Mouse (Mus musculus): ENCODE data around the gene Bag6.

Bag6 gene

GRCm38 (mm10) chr17:35194844-35195630, 60.1 kb downstream of the Bag6 start:
- DNase-seq (ENCODE audit: low spot score in 2 of 2), result no peak

DNA sequence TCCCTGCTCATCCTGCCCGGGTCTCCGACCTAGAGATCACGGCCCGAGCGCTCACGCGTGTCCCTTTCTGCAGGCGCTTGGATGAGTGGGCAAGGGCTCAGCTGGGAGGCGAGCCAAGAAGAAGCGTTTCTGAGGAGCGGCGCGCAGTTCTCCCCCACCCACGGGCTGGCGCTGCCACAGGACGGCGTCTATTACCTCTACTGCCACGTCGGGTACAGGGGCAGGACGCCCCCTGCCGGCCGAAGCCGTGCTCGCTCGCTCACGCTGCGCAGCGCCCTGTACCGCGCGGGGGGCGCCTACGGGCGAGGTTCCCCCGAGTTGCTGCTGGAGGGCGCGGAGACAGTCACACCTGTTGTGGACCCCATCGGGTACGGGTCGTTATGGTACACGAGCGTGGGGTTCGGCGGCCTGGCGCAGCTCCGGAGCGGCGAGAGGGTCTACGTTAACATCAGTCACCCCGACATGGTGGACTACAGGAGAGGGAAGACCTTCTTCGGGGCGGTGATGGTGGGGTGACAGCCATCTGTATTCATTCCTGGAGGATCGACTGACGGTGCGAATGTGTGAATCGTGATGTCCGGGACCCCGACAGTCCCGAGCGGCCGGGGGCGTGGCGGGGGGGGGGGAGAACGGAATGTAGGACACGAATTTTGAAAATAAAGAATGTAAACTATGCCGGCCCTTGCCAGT, 60.8 kb downstream of the Bag6 start:
- peak; percentile 65 to 76 for DNase-seq (ENCODE audit: low spot score in 2 of 2)

- DNase-seq (ENCODE audit: low spot score in 2 of 2), result no peak
Measured at GRCm38 (mm10) chr17:35196321-35196641, 61.3 kb downstream of the Bag6 start.

All from frontal cortex, postnatal 10 days (tissue).